Mouse (Mus musculus) B cell, adult 2 months (primary cell): Measurements from ENCODE around the gene Tas2r121.
"Not testable (repeated sequence)": the region's sequence is repeated elsewhere in the genome, so short reads cannot be mapped to it uniquely, and the experiment has no call there.

Source experiments
- DNase-seq, 2 experiments: peaks; one replicate each; pipeline ENCODE4 v3.0.0; 2022

Tas2r121 gene

GRCm38 (mm10) chr6:132700907-132701306, at the start of gene Tas2r121:
Gene Tas2r121, minus strand, starts transcription at chr6:132701007.
- no peak for DNase-seq

DNA sequence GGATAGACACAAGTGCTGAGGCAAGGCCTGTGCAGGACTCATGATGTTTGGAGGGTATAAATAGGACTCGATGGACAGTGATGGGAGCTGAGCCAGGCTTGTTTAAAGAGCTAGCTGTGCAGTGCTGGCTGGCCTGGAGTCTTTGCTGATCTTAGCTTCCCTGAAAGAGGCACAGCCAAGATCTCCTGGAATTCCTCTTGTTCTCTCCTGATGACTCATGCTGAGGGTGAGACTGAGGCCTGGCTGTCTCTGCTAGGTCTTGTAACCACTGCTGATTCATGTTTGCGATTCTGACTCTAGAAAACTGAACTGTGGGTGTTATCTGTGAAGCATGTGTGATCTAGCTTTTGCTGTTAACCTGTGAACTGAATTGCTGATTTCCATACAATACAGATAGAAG, 49.4 kb upstream of the Tas2r121 start:
- DNase-seq, result no peak

DNA sequence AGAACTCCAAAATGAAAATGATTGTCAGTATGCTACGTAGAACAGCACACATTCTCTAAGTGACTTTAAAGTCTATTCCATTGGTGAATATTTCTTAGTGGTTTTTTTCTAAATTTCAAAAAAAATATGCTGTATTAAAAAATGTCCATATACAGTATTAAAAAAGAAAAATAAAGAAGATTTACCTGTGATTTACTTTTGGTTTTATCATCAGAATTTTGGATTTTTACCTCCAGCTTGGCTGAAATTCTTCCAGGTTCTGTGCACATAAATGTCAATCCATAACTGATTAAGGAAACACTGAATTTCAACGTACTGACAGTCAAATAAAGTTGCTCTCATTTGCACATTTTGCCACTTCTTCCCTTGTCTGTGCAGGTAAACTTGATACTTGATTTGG, 37.1 kb upstream of the Tas2r121 start, which contains the start of gene Tas2r115:
Gene Tas2r115 (minus strand): TSS at position 101 of the 400 bp plus-strand sequence.
- no peak for DNase-seq

- no peak for DNase-seq
Measured at GRCm38 (mm10) chr6:132711828-132712227, 11.0 kb upstream of the Tas2r121 start, which contains the start of gene Tas2r122. Gene Tas2r122, minus strand, starts transcription at chr6:132711928.

DNA sequence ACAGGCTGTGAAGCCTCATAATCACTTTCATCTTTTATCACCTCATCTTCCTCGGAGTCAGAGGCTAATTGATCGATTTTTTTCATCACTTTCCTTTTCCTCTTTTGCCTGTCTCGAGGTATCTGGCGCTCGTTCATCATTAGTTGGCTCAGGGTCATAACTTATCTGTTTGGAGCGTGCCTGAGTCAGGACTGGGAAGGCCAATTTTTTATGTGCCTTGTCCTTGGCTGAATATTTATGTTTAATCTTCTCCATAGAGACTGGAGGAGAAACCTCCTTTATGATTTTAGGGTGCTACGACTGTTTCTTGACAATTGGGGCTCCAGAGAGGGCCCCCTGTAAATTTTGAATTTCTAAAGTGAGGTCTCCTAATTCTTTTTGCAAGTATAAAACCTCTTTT, 9.2 kb downstream of the Tas2r121 start:
- not testable (repeated sequence) for DNase-seq

GRCm38 (mm10) chr6:132656653-132657052, 44.2 kb downstream of the Tas2r121 start, which contains the start of gene Tas2r120:
Gene Tas2r120, plus strand, starts transcription at chr6:132656953.
- no peak for DNase-seq

DNA sequence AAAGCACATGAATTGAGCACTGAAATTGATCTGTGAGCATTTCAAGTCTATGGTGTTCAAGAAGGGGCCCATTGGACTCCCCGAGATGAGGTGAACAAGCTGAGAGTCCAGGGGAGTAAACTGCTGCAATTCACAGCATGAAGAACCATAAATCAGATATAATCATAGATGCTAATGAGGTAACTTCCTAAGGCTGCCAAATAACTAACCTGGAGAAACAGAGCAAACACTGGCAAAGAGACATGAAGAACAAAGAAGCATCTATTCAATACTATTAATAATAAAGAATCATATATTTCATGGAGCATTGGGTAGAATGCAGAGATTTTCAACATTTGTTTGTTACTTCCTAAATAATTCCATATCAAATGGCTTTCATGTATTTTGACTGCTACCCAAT, 49.4 kb downstream of the Tas2r121 start, which contains the start of gene A630073D07Rik:
Gene A630073D07Rik (minus strand): TSS at position 101 of the 400 bp plus-strand sequence.
- DNase-seq, result no peak
